Mouse (Mus musculus): Measurements from ENCODE around the gene Tmprss7. TPM values are rescaled to one million over a fixed set of nuclear protein-coding genes. Genes with fewer than 3 reads are reported as not detected.
A peak's percentile ranks its signal among the peaks of the same experiment; 100 is the strongest.

The Tmprss7 gene
- polyA plus RNA-seq, 1 experiment from 2014 or later: 0.11 TPM

DNA sequence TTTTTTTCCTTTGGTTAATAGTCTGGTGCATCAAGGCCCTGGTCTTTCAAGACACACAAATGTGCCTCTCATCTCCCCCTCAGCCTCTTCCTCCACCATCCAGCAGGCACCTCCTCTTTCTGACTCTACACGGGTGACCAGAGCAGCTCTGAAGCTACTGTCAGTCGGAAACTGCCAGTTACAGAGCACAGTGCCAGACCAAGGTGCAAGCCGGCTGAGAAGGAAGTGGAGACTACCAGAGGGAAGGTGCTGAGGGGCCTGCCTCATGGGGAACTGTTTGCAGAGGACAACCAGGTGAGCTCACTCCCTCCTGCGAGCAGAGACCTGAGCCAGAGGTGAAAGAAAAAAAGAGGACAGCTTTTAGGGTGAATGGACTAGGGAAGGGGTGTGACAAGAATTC, 83.2 kb downstream of the Tmprss7 start, which contains the start of gene Gcsam:
TSS of gene Gcsam (plus strand) at position 114 of the 400 bp plus-strand sequence.
- H3K27ac ChIP-seq (ENCODE audit: low read depth): no peak within 1 kb of the TSS
- DNase-seq (no peak), ATAC-seq (ENCODE audit: insufficient read depth) (no peak)
- 54% methylated on average over 4 of the region's 4 CpGs for WGBS
- H3K4me1 ChIP-seq (ENCODE audit: insufficient read depth): no peaks in the 10 kb centered on the region
- no peaks in the 10 kb centered on the region for H3K27me3 ChIP-seq (ENCODE audit: insufficient read depth, low read length)
- no peak for TF ChIP-seq CTCF (IDR thresholded peaks at IDR 0.05; ENCODE audit: low read depth)
- no peak within 1 kb of the TSS for H3K9ac ChIP-seq
- H3K4me2 ChIP-seq: no peak within 1 kb of the TSS
- no peaks in the 10 kb centered on the region for H3K36me3 ChIP-seq (ENCODE audit: insufficient read depth)
- no peaks in the 10 kb centered on the region for H3K9me3 ChIP-seq (ENCODE audit: low read depth, low read length)
- no peak within 1 kb of the TSS for H3K4me3 ChIP-seq (ENCODE audit: low read depth, low read length)

- DNase-seq (peak; percentile 77), ATAC-seq (ENCODE audit: insufficient read depth) (peak; percentile 20; the same call in 1 of the 2 replicates)
- no peaks in the 10 kb centered on the region for H3K4me1 ChIP-seq (ENCODE audit: insufficient read depth)
- H3K9ac ChIP-seq: no peak overlapping the region
- H3K4me3 ChIP-seq (ENCODE audit: low read depth, low read length): no peak overlapping the region
- no peaks in the 10 kb centered on the region for H3K36me3 ChIP-seq (ENCODE audit: insufficient read depth)
- WGBS: 68% methylated on average over 3 of the region's 3 CpGs
- peak; percentile 72 for TF ChIP-seq CTCF (IDR thresholded peaks at IDR 0.05; ENCODE audit: low read depth)
- H3K27ac ChIP-seq (ENCODE audit: low read depth): peak overlapping the region; percentile 70
- no peaks in the 10 kb centered on the region for H3K27me3 ChIP-seq (ENCODE audit: insufficient read depth, low read length)
- no peaks in the 10 kb centered on the region for H3K9me3 ChIP-seq (ENCODE audit: low read depth, low read length)
- no peak overlapping the region for H3K4me2 ChIP-seq
Observed at GRCm38 (mm10) chr16:45609300-45609699, 84.2 kb downstream of the Tmprss7 start.

DNA sequence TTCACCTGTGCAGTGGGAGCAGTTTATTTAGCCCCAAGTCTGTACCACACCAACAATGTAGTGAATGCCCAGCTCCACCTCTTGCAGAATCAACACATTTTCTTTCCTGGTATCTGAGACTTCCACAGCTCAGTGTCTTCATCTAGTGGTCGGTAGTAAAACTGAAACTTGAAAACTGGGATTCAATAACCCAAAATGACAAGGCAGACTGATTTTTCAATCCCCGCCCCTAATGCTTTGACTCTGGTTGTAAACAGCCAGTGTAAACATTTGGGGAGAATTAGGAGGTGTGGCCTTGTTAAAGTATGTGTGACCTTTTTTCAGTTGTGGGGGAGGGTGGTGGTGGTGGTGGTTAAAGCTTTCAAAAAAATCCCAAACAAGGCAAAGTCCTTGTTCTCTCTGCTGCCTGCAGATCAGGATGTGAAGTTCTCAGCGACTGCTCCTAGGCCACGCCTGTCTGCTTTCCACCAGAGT, 84.9 kb downstream of the Tmprss7 start:
- Histone ChIP-seq H3K36me3 (ENCODE audit: insufficient read depth) (no peaks in the 10 kb centered on the region), H3K27ac (ENCODE audit: low read depth) (peak overlapping the region; percentile 70), H3K4me1 (ENCODE audit: insufficient read depth) (no peaks in the 10 kb centered on the region), H3K4me2 (0 out of 2 replicates have a peak overlapping the region, but pooled peaks have one; percentile 23), H3K27me3 (ENCODE audit: insufficient read depth, low read length) (no peaks in the 10 kb centered on the region), H3K9ac (no peak overlapping the region), H3K4me3 (ENCODE audit: low read depth, low read length) (no peak overlapping the region), H3K9me3 (ENCODE audit: low read depth, low read length) (no peaks in the 10 kb centered on the region)
- ATAC-seq (ENCODE audit: insufficient read depth) (peak; percentile 91), DNase-seq (peak; percentile 82)
- peak; percentile 82 for TF ChIP-seq CTCF (IDR thresholded peaks at IDR 0.05; ENCODE audit: low read depth)
- WGBS: 14% methylated on average over 4 of the region's 4 CpGs

Other genes starting within 250 kb of the Tmprss7 start
- gene Gm609, start 200.7 kb downstream of the Tmprss7 start, polyA plus RNA-seq (2014; fragmentation: Nextera tagmentation; extraction: Ambion mirVana): not detected in 2 replicates
- not detected in 2 replicates for gene Gm17783, start 161.6 kb downstream of the Tmprss7 start, polyA plus RNA-seq (2014; fragmentation: Nextera tagmentation; extraction: Ambion mirVana)
- gene Slc9c1, start 158.3 kb downstream of the Tmprss7 start, polyA plus RNA-seq (2014; fragmentation: Nextera tagmentation; extraction: Ambion mirVana): not detected in 2 replicates
- gene Gcsam, start 83.3 kb downstream of the Tmprss7 start, polyA plus RNA-seq (2014; fragmentation: Nextera tagmentation; extraction: Ambion mirVana): 0.13 and 0.46 TPM in 2 replicates
- gene BC016579, start 39.6 kb downstream of the Tmprss7 start, polyA plus RNA-seq (2014; fragmentation: Nextera tagmentation; extraction: Ambion mirVana): 0.18 and 0.68 TPM in 2 replicates
- gene Tagln3, start 30.9 kb upstream of the Tmprss7 start, polyA plus RNA-seq (2014; fragmentation: Nextera tagmentation; extraction: Ambion mirVana): 5.1 and 5.2 TPM in 2 replicates
- 35.6 and 39.6 TPM in 2 replicates for gene Abhd10, start 49.3 kb upstream of the Tmprss7 start, polyA plus RNA-seq (2014; fragmentation: Nextera tagmentation; extraction: Ambion mirVana)